Mouse (Mus musculus) spleen, adult 18-20 months (tissue): ENCODE results near the gene Slc9c1.

Experiments used
- DNase-seq, 2 experiments: peaks; one replicate each; pipeline ENCODE4 v3.0.0; 2022; ENCODE audit warnings: mixed read lengths in 2 of 2

Gene Slc9c1

GRCm38 (mm10) chr16:45629497-45630105 is 94.5 kb downstream of the Slc9c1 start:
- no peak for DNase-seq

GRCm38 (mm10) chr16:45630347-45630960 is 95.3 kb downstream of the Slc9c1 start:
- peak; percentile 22 to 63 for DNase-seq

GRCm38 (mm10) chr16:45632420-45632819 is 97.3 kb downstream of the Slc9c1 start:
- DNase-seq: no peak

- DNase-seq: no peak
Observed at GRCm38 (mm10) chr16:45635826-45636225, 100.7 kb downstream of the Slc9c1 start.

GRCm38 (mm10) chr16:45640070-45640762 is 105.1 kb downstream of the Slc9c1 start:
- no peak for DNase-seq

GRCm38 (mm10) chr16:45641301-45641700 is 106.2 kb downstream of the Slc9c1 start:
- DNase-seq: no peak

- no peak for DNase-seq
Observed at GRCm38 (mm10) chr16:45643944-45644343, 108.8 kb downstream of the Slc9c1 start.

GRCm38 (mm10) chr16:45644380-45644779 is 109.3 kb downstream of the Slc9c1 start:
- no peak for DNase-seq

GRCm38 (mm10) chr16:45651497-45651896 is 116.4 kb downstream of the Slc9c1 start:
- no peak for DNase-seq

- no peak for DNase-seq
Observed at GRCm38 (mm10) chr16:45653009-45653933, 118.2 kb downstream of the Slc9c1 start.

GRCm38 (mm10) chr16:45653934-45654332 is 118.8 kb downstream of the Slc9c1 start, which contains the start of gene BC016579:
Gene BC016579 (minus strand): TSS chr16:45654068.
- DNase-seq: no peak

- no peak for DNase-seq
Observed at GRCm38 (mm10) chr16:45654465-45654864, 119.4 kb downstream of the Slc9c1 start.
